Mouse (Mus musculus): ENCODE results near the gene 1700029J07Rik. TPM values are rescaled to one million over a fixed set of nuclear protein-coding genes. Genes with fewer than 3 reads are reported as not detected.
A peak's percentile ranks its signal among the peaks of the same experiment; 100 is the strongest.

Gene 1700029J07Rik
- polyA plus RNA-seq, 1 experiment from 2014 or later: 4.7 TPM

DNA sequence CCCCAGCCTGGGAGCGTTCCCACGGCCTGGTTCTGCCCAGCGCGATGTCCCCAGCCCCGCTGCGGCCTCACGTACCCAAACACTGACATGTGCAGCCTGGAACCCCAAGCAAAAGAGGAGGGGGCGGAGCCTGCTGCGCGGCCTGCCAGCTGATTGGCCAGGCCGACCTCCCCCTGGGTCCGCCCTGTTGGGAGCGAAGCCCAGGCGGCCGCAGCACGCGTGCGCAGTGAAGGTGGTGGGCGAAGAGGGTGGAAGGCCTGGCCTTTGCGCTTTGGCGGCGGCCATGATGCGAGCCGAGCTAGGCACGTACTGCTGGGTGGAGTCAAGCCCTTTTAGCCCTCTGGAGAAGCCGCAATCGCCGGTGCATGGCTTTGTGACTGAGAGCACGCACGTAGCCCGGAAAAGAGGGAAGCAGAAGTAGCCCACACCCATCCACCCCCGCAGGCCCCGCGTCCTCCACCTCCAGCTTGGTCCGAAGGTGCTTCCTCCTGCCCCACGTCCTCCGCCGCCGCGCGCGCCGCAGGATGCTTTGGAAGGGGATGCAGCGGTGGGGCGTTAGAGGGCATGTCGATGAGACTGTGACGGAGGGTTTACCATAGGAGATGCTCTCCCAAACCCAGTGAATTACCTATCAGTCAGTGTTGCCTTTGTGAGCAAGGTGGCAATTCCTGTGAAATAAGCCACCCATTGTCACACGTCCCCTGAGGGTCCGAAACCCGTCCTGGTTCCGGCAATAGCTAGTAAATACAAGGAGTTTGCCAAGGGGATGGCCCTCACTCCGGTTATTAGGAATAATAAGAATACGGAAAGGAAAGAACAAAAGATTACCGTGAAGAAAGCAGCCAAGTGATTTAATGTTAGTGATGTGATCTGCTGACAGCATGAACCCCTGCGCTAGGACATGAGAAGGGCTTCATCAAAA is 25.0 kb upstream of the 1700029J07Rik start:
- peak overlapping the region; percentile 50 for H3K4me3 ChIP-seq (replicated peaks; ENCODE audit: low read length)
- H3K27me3 ChIP-seq (ENCODE audit: control insufficient read depth, insufficient read depth, low read length): no peaks in the 10 kb centered on the region
- peaks cover 11% of the 10 kb centered on the region for H3K4me1 ChIP-seq (replicated peaks; ENCODE audit: control insufficient read depth, insufficient read depth, low read length)
- no peaks in the 10 kb centered on the region for H3K9me3 ChIP-seq (ENCODE audit: control insufficient read depth, low read length)
- H3K27ac ChIP-seq: peak overlapping the region; percentile 99
- WGBS: 3% methylated on average over 55 of the region's 55 CpGs
- peak overlapping the region; percentile 86 for H3K9ac ChIP-seq
- H3K4me2 ChIP-seq (replicated peaks): peak overlapping the region; percentile 72
- DNase-seq (ENCODE audit: low spot score) (peak; percentile 97), ATAC-seq (ENCODE audit: low FRiP score) (peak; percentile 99)
- H3K36me3 ChIP-seq (replicated peaks; ENCODE audit: control insufficient read depth, insufficient read depth): peaks cover 26% of the 10 kb centered on the region

DNA sequence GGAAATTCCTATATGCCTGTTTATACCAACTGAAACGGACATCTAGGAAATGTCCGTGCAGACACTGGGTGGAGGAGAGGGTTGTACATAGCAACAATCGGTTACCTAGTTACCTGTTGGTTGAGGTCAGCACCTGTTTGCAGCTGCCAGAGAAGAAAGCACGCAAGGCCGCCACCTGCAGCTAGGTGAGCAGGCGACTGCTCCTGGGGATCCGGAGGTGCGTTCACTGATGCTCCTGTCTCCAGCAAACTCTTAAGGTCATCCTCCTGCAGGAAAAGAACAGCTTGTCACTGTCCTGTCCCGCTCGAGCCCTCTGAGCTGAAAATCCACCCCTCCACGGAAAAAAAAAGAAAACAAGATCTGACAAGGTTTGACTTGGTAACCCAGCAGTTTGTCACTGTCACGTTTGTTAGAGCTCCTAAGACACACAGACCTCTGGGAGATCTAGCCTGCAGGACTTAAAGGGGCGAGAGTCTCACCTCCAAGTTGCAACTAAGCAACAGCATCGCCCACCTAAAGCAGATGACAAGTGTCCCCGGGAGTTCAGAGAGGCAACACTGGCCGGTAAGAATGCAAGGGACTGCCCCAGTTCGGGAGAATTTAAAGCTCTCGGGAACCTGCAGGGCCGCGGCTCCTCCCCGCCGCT is 24.2 kb upstream of the 1700029J07Rik start, which contains the start of gene Lrp2bp:
Gene Lrp2bp, plus strand, starts transcription at position 166 of the 646 bp plus-strand sequence.
- peak within 1 kb of the TSS; percentile 86 for H3K9ac ChIP-seq
- peak within 1 kb of the TSS; percentile 99 for H3K27ac ChIP-seq
- 3% methylated on average over 22 of the region's 22 CpGs for WGBS
- DNase-seq (ENCODE audit: low spot score) (peak; percentile 29), ATAC-seq (ENCODE audit: low FRiP score) (0 out of 2 replicates have a peak, but pooled peaks have one; percentile 2)
- peak within 1 kb of the TSS; percentile 50 for H3K4me3 ChIP-seq (replicated peaks; ENCODE audit: low read length)
- H3K36me3 ChIP-seq (replicated peaks; ENCODE audit: control insufficient read depth, insufficient read depth): peaks cover 26% of the 10 kb centered on the region
- peaks cover 11% of the 10 kb centered on the region for H3K4me1 ChIP-seq (replicated peaks; ENCODE audit: control insufficient read depth, insufficient read depth, low read length)
- no peaks in the 10 kb centered on the region for H3K27me3 ChIP-seq (ENCODE audit: control insufficient read depth, insufficient read depth, low read length)
- H3K9me3 ChIP-seq (ENCODE audit: control insufficient read depth, low read length): no peaks in the 10 kb centered on the region
- peak within 1 kb of the TSS; percentile 72 for H3K4me2 ChIP-seq (replicated peaks)

DNA sequence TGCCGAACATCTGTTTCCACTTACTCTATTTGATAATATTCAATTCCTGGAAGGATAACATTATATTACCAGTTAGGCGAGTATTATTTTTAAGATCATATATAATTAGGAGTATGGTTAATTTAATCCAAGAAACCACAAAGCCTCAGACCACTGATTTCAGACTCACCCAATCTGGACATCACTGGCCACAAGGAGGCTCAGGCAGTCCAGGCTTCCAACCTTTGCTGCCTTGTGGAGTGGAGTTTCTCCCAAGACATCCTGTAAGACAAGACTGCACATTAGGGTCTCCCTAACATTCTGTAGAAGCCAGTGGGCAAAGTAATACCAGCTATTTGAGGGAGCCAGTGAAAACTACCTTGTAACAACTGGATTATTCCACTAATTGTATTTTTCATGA is 23.2 kb upstream of the 1700029J07Rik start:
- 95% methylated on average over 2 of the region's 2 CpGs for WGBS
- no peaks in the 10 kb centered on the region for H3K9me3 ChIP-seq (ENCODE audit: control insufficient read depth, low read length)
- H3K4me3 ChIP-seq (replicated peaks; ENCODE audit: low read length): no peak overlapping the region
- H3K9ac ChIP-seq: no peak overlapping the region
- no peak overlapping the region for H3K27ac ChIP-seq
- H3K36me3 ChIP-seq (replicated peaks; ENCODE audit: control insufficient read depth, insufficient read depth): peaks cover 35% of the 10 kb centered on the region
- H3K4me1 ChIP-seq (replicated peaks; ENCODE audit: control insufficient read depth, insufficient read depth, low read length): peaks cover 11% of the 10 kb centered on the region
- H3K4me2 ChIP-seq (replicated peaks): peak overlapping the region; percentile 72
- H3K27me3 ChIP-seq (ENCODE audit: control insufficient read depth, insufficient read depth, low read length): no peaks in the 10 kb centered on the region
- DNase-seq (ENCODE audit: low spot score) (no peak), ATAC-seq (ENCODE audit: low FRiP score) (no peak)

DNA sequence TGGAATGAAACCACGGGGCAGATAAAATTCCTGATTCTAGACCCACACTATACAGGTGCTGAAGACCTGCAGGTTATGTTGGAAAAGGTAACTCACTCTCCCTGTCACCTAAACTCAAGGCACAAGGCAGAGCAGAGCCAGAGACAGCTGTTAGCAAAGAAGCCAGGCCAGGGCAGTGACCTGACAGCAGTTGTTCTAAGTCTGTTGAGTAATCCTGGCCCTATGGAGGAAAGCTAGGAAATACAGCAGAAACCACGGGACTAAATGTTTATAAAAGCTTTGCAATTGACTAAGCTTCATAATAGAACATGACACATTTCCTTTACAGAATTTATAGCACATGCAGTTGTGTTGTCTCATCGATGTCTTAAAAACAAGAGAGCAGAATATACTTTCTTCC is 20.5 kb upstream of the 1700029J07Rik start:
- Histone ChIP-seq H3K9me3 (ENCODE audit: control insufficient read depth, low read length) (no peaks in the 10 kb centered on the region), H3K27me3 (ENCODE audit: control insufficient read depth, insufficient read depth, low read length) (no peaks in the 10 kb centered on the region), H3K36me3 (replicated peaks; ENCODE audit: control insufficient read depth, insufficient read depth) (peaks cover 35% of the 10 kb centered on the region), H3K9ac (no peak overlapping the region), H3K4me3 (replicated peaks; ENCODE audit: low read length) (no peak overlapping the region), H3K27ac (no peak overlapping the region), H3K4me2 (replicated peaks) (no peak overlapping the region), H3K4me1 (replicated peaks; ENCODE audit: control insufficient read depth, insufficient read depth, low read length) (peaks cover 8% of the 10 kb centered on the region)
- DNase-seq (ENCODE audit: low spot score) (no peak), ATAC-seq (ENCODE audit: low FRiP score) (no peak)
- 88% methylated on average over 3 of the region's 3 CpGs for WGBS

DNA sequence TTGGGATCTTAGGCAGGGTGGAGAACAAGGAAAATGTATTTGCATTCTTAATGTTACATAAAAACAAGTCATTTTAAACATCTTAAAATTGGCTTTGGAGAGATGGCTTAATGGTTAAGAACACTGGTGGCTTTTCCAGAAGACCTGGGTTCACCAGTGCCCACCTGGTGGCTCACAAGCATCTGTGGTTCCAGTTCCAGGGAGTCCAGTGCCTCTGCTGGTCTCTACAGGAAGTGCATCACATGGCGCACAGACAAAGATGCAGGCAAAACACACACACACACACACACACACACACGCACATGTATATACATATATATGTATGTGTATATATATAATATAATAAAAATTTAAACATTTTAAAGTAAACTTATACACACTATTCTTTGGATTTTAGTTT is 19.1 kb upstream of the 1700029J07Rik start:
- Histone ChIP-seq H3K4me2 (replicated peaks) (no peak overlapping the region), H3K4me1 (replicated peaks; ENCODE audit: control insufficient read depth, insufficient read depth, low read length) (peaks cover 4% of the 10 kb centered on the region; the same call in 1 of the 2 replicates), H3K27ac (no peak overlapping the region), H3K4me3 (replicated peaks; ENCODE audit: low read length) (no peak overlapping the region), H3K9ac (no peak overlapping the region), H3K27me3 (ENCODE audit: control insufficient read depth, insufficient read depth, low read length) (no peaks in the 10 kb centered on the region), H3K9me3 (ENCODE audit: control insufficient read depth, low read length) (no peaks in the 10 kb centered on the region), H3K36me3 (replicated peaks; ENCODE audit: control insufficient read depth, insufficient read depth) (peaks cover 35% of the 10 kb centered on the region)
- DNase-seq (ENCODE audit: low spot score) (no peak), ATAC-seq (ENCODE audit: low FRiP score) (no peak)
- WGBS: 97% methylated on average over 2 of the region's 2 CpGs

DNA sequence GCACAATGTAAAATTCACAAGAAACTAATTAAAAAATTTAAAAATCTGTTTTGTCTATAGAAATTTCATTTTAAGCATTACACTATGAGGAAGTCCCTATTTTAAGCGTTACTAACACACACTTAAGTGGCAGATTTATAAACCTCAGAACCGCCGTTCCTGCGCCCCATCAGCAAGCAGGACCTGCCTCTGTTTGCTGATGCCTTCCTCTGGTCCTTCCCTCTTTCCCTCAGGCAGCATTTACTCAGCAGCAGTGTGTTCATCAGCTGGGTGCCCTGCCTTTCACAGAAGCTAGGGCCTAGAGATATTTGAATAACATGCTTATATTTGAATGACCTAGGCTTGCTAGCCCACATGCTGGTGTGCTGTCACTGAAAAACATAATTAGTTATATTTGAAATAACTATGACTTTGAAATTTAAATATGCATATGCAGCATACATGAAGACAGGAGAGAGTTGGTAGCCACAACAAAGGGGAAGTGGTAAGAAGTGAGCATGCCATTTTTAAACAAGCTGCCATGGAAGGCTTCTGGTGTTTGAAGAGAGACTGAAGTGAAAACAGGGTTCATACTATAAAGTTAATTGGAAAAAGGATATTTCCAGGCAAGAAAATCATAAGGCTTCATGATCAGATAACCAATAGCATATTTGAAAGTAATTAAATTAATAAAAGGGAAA is 15.7 kb upstream of the 1700029J07Rik start:
- no peak overlapping the region for H3K27ac ChIP-seq
- H3K4me2 ChIP-seq (replicated peaks): no peak overlapping the region
- no peak overlapping the region for H3K9ac ChIP-seq
- H3K4me3 ChIP-seq (replicated peaks; ENCODE audit: low read length): no peak overlapping the region
- H3K36me3 ChIP-seq (replicated peaks; ENCODE audit: control insufficient read depth, insufficient read depth): peaks cover 32% of the 10 kb centered on the region
- H3K9me3 ChIP-seq (ENCODE audit: control insufficient read depth, low read length): no peaks in the 10 kb centered on the region
- DNase-seq (ENCODE audit: low spot score) (no peak), ATAC-seq (ENCODE audit: low FRiP score) (no peak)
- WGBS: 94% methylated on average over 4 of the region's 4 CpGs
- no peaks in the 10 kb centered on the region for H3K4me1 ChIP-seq (replicated peaks; ENCODE audit: control insufficient read depth, insufficient read depth, low read length)
- no peaks in the 10 kb centered on the region for H3K27me3 ChIP-seq (ENCODE audit: control insufficient read depth, insufficient read depth, low read length)

DNA sequence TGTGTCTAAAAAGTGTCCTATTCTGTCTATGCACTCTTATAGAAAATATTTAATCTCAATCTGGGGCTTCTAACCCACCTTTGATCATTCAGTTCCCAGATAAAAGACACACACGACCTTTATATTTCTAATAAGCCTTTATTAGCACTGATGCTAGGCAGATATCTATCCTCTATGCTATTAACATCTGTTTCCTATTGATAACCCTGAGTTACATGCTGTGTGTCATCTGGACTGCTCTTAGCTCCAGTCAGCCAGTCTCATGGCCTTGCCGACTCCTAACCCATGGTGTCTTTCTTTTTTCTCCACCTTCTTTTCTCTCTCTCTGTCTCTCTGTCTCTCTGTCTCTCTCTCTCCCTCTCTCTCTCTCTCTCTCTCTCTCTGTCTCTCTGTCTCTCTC is 13.1 kb upstream of the 1700029J07Rik start:
- Histone ChIP-seq H3K9me3 (ENCODE audit: control insufficient read depth, low read length) (no peaks in the 10 kb centered on the region), H3K27ac (no peak overlapping the region), H3K4me3 (replicated peaks; ENCODE audit: low read length) (no peak overlapping the region), H3K4me1 (replicated peaks; ENCODE audit: control insufficient read depth, insufficient read depth, low read length) (no peaks in the 10 kb centered on the region), H3K9ac (no peak overlapping the region), H3K36me3 (replicated peaks; ENCODE audit: control insufficient read depth, insufficient read depth) (peaks cover 35% of the 10 kb centered on the region), H3K4me2 (replicated peaks) (no peak overlapping the region), H3K27me3 (ENCODE audit: control insufficient read depth, insufficient read depth, low read length) (no peaks in the 10 kb centered on the region)
- WGBS: 75% methylated on average over 2 of the region's 2 CpGs
- ATAC-seq (ENCODE audit: low FRiP score) (no peak), DNase-seq (ENCODE audit: low spot score) (no peak)

DNA sequence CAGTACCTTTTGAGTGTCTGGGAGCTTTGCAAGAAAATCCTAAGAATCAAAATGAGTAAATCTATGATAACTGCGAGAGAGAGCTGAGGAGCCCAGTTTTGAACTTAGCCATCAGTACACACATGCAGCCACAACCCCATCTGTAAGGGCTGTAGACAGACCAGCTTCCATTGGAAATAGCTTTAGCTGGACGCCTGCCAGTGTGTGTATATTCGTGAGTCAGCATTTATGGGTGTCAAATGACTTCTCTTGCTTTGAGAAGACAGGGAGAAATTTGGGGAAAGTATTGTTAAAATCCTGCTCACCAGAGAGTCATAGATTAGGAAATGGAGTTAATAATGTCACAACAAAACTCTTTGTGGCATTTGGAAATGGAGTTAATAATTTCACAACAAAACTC is 11.6 kb upstream of the 1700029J07Rik start:
- Histone ChIP-seq H3K9ac (no peak overlapping the region), H3K4me3 (replicated peaks; ENCODE audit: low read length) (no peak overlapping the region), H3K4me2 (replicated peaks) (no peak overlapping the region), H3K36me3 (replicated peaks; ENCODE audit: control insufficient read depth, insufficient read depth) (peaks cover 50% of the 10 kb centered on the region), H3K4me1 (replicated peaks; ENCODE audit: control insufficient read depth, insufficient read depth, low read length) (no peaks in the 10 kb centered on the region), H3K9me3 (ENCODE audit: control insufficient read depth, low read length) (no peaks in the 10 kb centered on the region), H3K27me3 (ENCODE audit: control insufficient read depth, insufficient read depth, low read length) (no peaks in the 10 kb centered on the region), H3K27ac (no peak overlapping the region)
- ATAC-seq (ENCODE audit: low FRiP score) (no peak), DNase-seq (ENCODE audit: low spot score) (no peak)
- WGBS: 89% methylated on average over 3 of the region's 3 CpGs

Measured in hindbrain, embryonic 14.5 days (tissue).